Mouse (Mus musculus) C2C12 (cell line): ENCODE measurements around the gene Pla2g10.

Experiments used
- CEBPB ChIP-seq: IDR thresholded peaks from one replicate; pipeline ENCODE4 v1.6.1; 2011; ENCODE audit warnings: low read depth, mild to moderate bottlenecking, control low read depth, moderate library complexity
- CTCF ChIP-seq: IDR thresholded peaks from one replicate; pipeline ENCODE4 v1.5.1; 2011; ENCODE audit not compliant: control insufficient read depth, insufficient read depth, insufficient read length
- MAX ChIP-seq: IDR thresholded peaks from one replicate; pipeline ENCODE4 v1.6.1; 2011; ENCODE audit warnings: mild to moderate bottlenecking, control low read depth

GRCm38 (mm10) chr16:13671685-13672385 lies 58.9 kb downstream of the Pla2g10 start, which contains the start of the genes Bfar and 3110001I22Rik:
- no peak for TF ChIP-seq CTCF
- TF ChIP-seq MAX, result no peak
- no peak for TF ChIP-seq CEBPB
